Mouse (Mus musculus): ENCODE results near the gene Mtmr1. TPM values are rescaled to one million over a fixed set of nuclear protein-coding genes. Genes with fewer than 3 reads are reported as not detected.

Mtmr1 gene
- polyA plus RNA-seq, 1 experiment from 2014 or later: 11.3 TPM

DNA sequence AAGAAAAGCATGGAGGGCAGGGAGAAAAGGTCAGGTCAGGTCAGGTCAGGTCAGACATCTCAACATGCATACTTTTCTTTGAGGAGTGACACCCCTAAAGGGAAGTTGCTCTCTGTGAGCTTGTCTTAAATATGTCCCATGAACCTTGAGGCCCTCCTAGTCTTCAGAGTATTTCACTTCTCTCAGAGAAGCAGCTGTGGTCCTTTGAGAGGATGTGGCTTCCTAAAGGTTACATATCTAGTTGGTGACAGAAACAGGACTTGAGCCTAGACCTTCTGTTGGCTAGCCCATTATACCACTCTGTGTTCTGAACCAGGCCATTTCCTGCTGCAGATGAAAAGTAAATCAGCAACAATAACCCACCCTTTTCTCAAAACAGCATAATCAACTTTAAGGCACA is 2.4 kb downstream of the Mtmr1 start:
- Histone ChIP-seq H3K4me2 (no peak overlapping the region), H3K9ac (no peak overlapping the region), H3K27me3 (ENCODE audit: insufficient read depth, low read length) (no peaks in the 10 kb centered on the region), H3K27ac (ENCODE audit: low read depth) (no peak overlapping the region), H3K4me3 (ENCODE audit: low read depth, low read length) (no peak overlapping the region), H3K4me1 (ENCODE audit: insufficient read depth) (no peaks in the 10 kb centered on the region), H3K36me3 (ENCODE audit: insufficient read depth) (no peaks in the 10 kb centered on the region), H3K9me3 (ENCODE audit: low read depth, low read length) (no peaks in the 10 kb centered on the region)
- no peak for TF ChIP-seq CTCF (IDR thresholded peaks at IDR 0.05; ENCODE audit: low read depth)
- DNase-seq: no peak
- no peak for ATAC-seq (ENCODE audit: insufficient read depth)

DNA sequence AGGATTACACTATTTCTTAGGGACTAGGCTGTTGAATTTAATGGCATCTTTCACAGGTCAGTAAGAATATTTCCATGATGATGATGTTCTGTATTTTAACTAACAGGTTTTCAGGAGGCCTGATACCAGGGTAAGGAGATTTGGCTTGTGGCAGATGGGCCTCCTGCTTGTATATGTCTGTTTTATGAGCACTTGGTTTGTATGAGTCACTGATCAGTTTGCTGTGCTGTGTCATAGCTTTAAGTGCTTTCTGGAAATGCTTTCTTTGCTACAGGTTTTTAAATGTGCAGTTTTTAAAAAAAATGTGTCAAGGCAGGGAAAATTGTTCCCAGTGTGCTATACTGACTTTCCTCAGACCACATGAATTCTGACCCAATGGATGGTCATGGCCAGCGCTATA is 12.2 kb downstream of the Mtmr1 start:
- TF ChIP-seq CTCF (IDR thresholded peaks at IDR 0.05; ENCODE audit: low read depth): no peak
- Histone ChIP-seq H3K4me2 (no peak overlapping the region), H3K9ac (no peak overlapping the region), H3K36me3 (ENCODE audit: insufficient read depth) (no peaks in the 10 kb centered on the region), H3K4me3 (ENCODE audit: low read depth, low read length) (no peak overlapping the region), H3K9me3 (ENCODE audit: low read depth, low read length) (no peaks in the 10 kb centered on the region), H3K27me3 (ENCODE audit: insufficient read depth, low read length) (no peaks in the 10 kb centered on the region), H3K27ac (ENCODE audit: low read depth) (no peak overlapping the region), H3K4me1 (ENCODE audit: insufficient read depth) (no peaks in the 10 kb centered on the region)
- WGBS: 88% methylated on average over 1 of the region's 1 CpGs
- no peak for DNase-seq
- no peak for ATAC-seq (ENCODE audit: insufficient read depth)

DNA sequence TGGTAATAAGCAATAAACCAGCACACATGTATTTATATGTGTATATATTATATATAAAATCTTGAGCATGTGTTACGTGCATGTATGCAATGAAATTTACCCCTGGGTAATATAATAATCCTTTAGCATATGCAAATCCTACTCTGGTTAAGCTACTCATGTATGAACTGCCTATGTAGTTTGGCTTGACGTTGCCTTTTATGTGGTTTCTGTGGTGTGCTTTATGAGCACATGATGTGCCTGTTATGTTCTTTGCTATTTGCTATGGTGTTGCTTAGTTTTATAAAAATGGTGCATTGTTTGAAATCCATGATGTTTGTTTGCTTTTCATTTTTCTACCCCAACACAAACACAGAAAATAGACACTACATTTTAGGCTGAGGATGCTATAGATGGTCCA is 13.9 kb downstream of the Mtmr1 start:
- H3K4me1 ChIP-seq (ENCODE audit: insufficient read depth): no peaks in the 10 kb centered on the region
- no peak overlapping the region for H3K9ac ChIP-seq
- DNase-seq: no peak
- 91% methylated on average over 2 of the region's 2 CpGs for WGBS
- H3K27me3 ChIP-seq (ENCODE audit: insufficient read depth, low read length): no peaks in the 10 kb centered on the region
- H3K27ac ChIP-seq (ENCODE audit: low read depth): no peak overlapping the region
- no peaks in the 10 kb centered on the region for H3K36me3 ChIP-seq (ENCODE audit: insufficient read depth)
- no peak overlapping the region for H3K4me3 ChIP-seq (ENCODE audit: low read depth, low read length)
- TF ChIP-seq CTCF (IDR thresholded peaks at IDR 0.05; ENCODE audit: low read depth): no peak
- H3K4me2 ChIP-seq: no peak overlapping the region
- no peaks in the 10 kb centered on the region for H3K9me3 ChIP-seq (ENCODE audit: low read depth, low read length)
- no peak for ATAC-seq (ENCODE audit: insufficient read depth)

DNA sequence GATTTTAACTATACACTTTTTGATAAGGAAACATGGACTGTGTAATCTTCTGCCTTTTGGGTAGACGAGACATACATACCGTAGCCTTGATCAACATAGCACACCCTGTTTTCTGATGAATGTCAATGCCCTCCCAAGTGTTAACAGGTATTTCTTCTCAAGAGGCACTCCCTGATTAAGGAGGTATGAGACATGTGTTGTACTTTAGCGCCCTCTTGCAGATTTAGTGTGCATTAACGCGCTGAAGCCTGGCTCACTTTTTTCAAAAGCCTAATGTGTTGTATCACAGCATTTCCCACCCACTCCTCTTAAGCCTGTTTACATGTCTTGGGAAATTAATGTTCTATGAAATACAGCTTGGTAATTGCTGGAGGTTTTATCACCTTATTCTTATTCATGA is 17.0 kb downstream of the Mtmr1 start:
- 36% methylated on average over 5 of the region's 5 CpGs for WGBS
- Histone ChIP-seq H3K4me1 (ENCODE audit: insufficient read depth) (no peaks in the 10 kb centered on the region), H3K4me2 (no peak overlapping the region), H3K9me3 (ENCODE audit: low read depth, low read length) (no peaks in the 10 kb centered on the region), H3K27ac (ENCODE audit: low read depth) (no peak overlapping the region), H3K4me3 (ENCODE audit: low read depth, low read length) (no peak overlapping the region), H3K9ac (no peak overlapping the region), H3K36me3 (ENCODE audit: insufficient read depth) (no peaks in the 10 kb centered on the region), H3K27me3 (ENCODE audit: insufficient read depth, low read length) (no peaks in the 10 kb centered on the region)
- DNase-seq (peak; percentile 51), ATAC-seq (ENCODE audit: insufficient read depth) (no peak)
- peak; percentile 45 for TF ChIP-seq CTCF (IDR thresholded peaks at IDR 0.05; ENCODE audit: low read depth)

DNA sequence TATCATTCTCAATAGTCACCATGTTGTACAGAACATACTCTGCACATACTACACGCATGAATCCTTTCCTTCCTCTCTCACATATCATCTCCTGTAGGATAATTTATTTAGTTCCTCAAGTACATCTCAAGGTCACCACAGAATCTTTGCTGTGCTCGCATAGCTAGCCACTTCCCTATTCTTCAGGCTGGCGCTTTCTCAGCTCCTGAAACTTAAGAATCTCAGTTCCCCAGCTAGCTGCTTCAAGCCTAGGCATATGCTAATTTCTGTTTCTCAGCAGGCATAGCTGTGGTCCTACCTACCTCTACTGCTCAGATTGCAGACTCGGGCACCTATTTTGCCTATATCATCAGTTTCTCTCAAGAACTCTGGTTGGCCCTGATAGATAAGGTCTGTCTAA is 31.8 kb downstream of the Mtmr1 start:
- H3K9ac ChIP-seq: no peak overlapping the region
- H3K27ac ChIP-seq (ENCODE audit: low read depth): no peak overlapping the region
- no peak overlapping the region for H3K4me2 ChIP-seq
- H3K27me3 ChIP-seq (ENCODE audit: insufficient read depth, low read length): no peaks in the 10 kb centered on the region
- no peak for DNase-seq
- no peaks in the 10 kb centered on the region for H3K36me3 ChIP-seq (ENCODE audit: insufficient read depth)
- TF ChIP-seq CTCF (IDR thresholded peaks at IDR 0.05; ENCODE audit: low read depth): no peak
- H3K4me1 ChIP-seq (ENCODE audit: insufficient read depth): no peaks in the 10 kb centered on the region
- no peaks in the 10 kb centered on the region for H3K9me3 ChIP-seq (ENCODE audit: low read depth, low read length)
- ATAC-seq (ENCODE audit: insufficient read depth): no peak
- 73% methylated on average over 4 of the region's 4 CpGs for whole genome bisulfite sequencing
- no peak overlapping the region for H3K4me3 ChIP-seq (ENCODE audit: low read depth, low read length)

DNA sequence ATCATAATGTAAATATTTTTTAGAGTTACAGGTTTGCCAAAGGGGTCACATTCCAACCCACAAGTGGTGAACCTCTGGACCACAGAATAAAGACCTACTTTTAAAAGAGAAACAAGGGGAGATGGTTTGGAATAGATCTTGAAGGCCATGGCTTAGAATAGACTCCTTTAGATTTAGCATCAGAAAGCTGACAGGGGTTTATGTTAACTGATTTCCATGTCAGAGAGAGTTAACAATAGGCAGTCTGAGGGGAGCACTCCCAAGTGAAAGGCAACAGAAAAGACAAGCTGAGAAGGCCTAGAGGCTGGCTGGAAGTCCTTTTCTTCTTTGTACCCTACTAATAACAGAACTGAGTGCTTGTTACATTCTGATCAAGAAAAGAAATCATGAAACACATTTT is 41.7 kb downstream of the Mtmr1 start:
- no peak overlapping the region for H3K9ac ChIP-seq
- no peaks in the 10 kb centered on the region for H3K4me1 ChIP-seq (ENCODE audit: insufficient read depth)
- H3K4me3 ChIP-seq (ENCODE audit: low read depth, low read length): no peak overlapping the region
- no peaks in the 10 kb centered on the region for H3K36me3 ChIP-seq (ENCODE audit: insufficient read depth)
- TF ChIP-seq CTCF (IDR thresholded peaks at IDR 0.05; ENCODE audit: low read depth): no peak
- no peak for ATAC-seq (ENCODE audit: insufficient read depth)
- H3K4me2 ChIP-seq: no peak overlapping the region
- DNase-seq: no peak
- H3K27me3 ChIP-seq (ENCODE audit: insufficient read depth, low read length): no peaks in the 10 kb centered on the region
- no peaks in the 10 kb centered on the region for H3K9me3 ChIP-seq (ENCODE audit: low read depth, low read length)
- H3K27ac ChIP-seq (ENCODE audit: low read depth): no peak overlapping the region

DNA sequence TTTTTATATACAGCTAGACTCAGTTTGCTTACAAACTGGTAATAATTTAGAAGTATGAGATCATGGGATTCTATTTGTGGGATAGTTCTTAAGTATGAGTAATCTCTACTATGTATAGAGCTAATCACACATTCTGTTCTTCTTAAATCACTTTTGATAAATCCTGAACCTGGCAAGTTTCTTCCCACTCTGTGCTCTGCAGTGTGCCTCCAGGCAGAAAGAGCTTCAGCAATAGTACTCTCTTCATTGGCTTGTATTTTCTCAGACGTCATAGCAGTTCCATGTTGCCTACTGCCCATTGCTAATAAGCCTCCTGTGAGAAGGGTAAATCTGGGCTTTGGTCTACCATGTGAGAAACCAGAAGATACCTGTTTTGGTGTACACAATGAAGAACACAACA is 43.8 kb downstream of the Mtmr1 start:
- ATAC-seq (ENCODE audit: insufficient read depth): no peak
- WGBS: 82% methylated on average over 1 of the region's 1 CpGs
- Histone ChIP-seq H3K36me3 (ENCODE audit: insufficient read depth) (no peaks in the 10 kb centered on the region), H3K9ac (no peak overlapping the region), H3K27me3 (ENCODE audit: insufficient read depth, low read length) (no peaks in the 10 kb centered on the region), H3K27ac (ENCODE audit: low read depth) (no peak overlapping the region), H3K4me3 (ENCODE audit: low read depth, low read length) (no peak overlapping the region), H3K4me2 (no peak overlapping the region), H3K9me3 (ENCODE audit: low read depth, low read length) (no peaks in the 10 kb centered on the region), H3K4me1 (ENCODE audit: insufficient read depth) (no peaks in the 10 kb centered on the region)
- DNase-seq: no peak
- no peak for TF ChIP-seq CTCF (IDR thresholded peaks at IDR 0.05; ENCODE audit: low read depth)

DNA sequence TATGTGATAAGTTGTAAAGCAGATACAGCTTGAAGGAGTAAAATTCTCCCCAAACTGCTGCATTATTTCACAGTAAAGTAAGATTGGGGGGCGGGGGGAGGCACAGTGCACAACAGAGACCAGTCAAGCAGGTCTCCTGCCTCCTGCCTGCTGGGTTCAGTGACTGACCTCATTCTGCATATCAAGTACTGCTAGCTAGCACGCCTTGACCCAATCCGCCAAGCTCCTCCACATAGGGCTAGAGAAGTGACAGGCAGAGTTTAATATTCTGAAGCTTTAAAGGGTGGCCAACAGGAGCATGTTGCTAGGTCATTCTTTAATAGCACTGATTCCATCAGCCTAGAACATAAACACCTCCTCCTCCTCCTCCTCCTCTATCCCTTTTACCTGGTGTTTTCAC is 48.2 kb downstream of the Mtmr1 start:
- Histone ChIP-seq H3K27ac (ENCODE audit: low read depth) (no peak overlapping the region), H3K4me2 (no peak overlapping the region)
- WGBS: 50% methylated on average over 3 of the region's 3 CpGs

More for the DNA sequence above, 48.2 kb downstream of the Mtmr1 start:
- H3K27me3 ChIP-seq (ENCODE audit: insufficient read depth, low read length): no peaks in the 10 kb centered on the region
- DNase-seq (no peak), ATAC-seq (ENCODE audit: insufficient read depth) (no peak)
- H3K36me3 ChIP-seq (ENCODE audit: insufficient read depth): no peaks in the 10 kb centered on the region
- H3K4me3 ChIP-seq (ENCODE audit: low read depth, low read length): no peak overlapping the region
- H3K9ac ChIP-seq: no peak overlapping the region
- H3K4me1 ChIP-seq (ENCODE audit: insufficient read depth): no peaks in the 10 kb centered on the region
- TF ChIP-seq CTCF (IDR thresholded peaks at IDR 0.05; ENCODE audit: low read depth): no peak
- no peaks in the 10 kb centered on the region for H3K9me3 ChIP-seq (ENCODE audit: low read depth, low read length)
